9 mouse cellular contexts compared by ENCODE assay signal in the genomic region with DNA sequence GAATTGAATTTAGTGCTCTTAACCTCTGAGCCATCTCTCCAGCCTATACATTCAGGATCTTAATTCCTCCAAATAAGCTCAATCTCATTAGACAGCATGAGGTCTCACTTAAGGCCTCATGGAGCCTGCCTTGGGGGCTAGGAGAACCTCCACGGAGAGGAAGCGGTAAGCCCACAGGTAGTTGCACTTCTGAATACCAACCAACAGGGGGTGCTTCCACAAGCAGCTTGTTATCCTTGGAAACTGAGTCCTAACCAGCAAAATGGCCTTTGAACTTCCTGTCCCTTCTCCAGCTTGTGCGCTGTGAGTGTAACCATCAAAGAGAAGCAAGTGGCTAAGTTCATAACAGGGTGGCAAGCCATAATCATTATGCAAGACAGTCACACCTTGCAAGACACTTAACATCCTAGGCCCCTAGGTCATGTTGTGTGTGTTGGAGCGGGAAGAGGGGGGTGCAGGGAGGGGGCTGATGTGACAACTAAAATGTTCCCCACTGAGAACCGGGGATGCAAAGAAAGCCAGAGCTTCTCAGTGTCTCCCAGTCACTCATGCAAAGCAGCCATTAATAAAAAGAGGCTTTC. TPM values are rescaled to one million over a fixed set of nuclear protein-coding genes. Genes with fewer than 3 reads are reported as not detected.
DNase-seq lines count a peak whose midpoint lies in the region; ATAC-seq and TF ChIP-seq lines count a peak whose summit lies in the region.
"Had no signal": no experiment of that assay in that cellular context is flagged by ENCODE, and none has a peak within 500 bp of the region (broad histone marks: within the 10 kb centered on the region; RNA-seq: fewer than 3 reads in every experiment).

No protein-coding gene starts in this region.

- H3K27me3 ChIP-seq in midbrain, embryonic 16.5 days (ENCODE audit: control insufficient read depth, insufficient read depth, low read depth, low read length): no peaks in the 10 kb centered on the region
- H3K27me3 ChIP-seq: embryonic facial prominence, embryonic 12.5 days had no signal

- 84% methylated on average over 5 of the region's 5 CpGs for WGBS in lung, adult 2 months
- WGBS in midbrain, embryonic 16.5 days: 32% methylated on average over 5 of the region's 5 CpGs

- DNase-seq in embryo, embryonic 10.5 days (ENCODE audit: low spot score): peak; percentile 40
- no peak for DNase-seq in embryo, embryonic 9.5 days (ENCODE audit: extremely low spot score)
- DNase-seq in lung, adult 2 months: no peak
- no peak for DNase-seq in lung, postnatal 4 days
- DNase-seq in ZHBTc4 (ENCODE audit: low read depth, low spot score): peak; percentile 85
- DNase-seq in frontal cortex, postnatal 10 days (ENCODE audit: low spot score in 2 of 2): no peak
- DNase-seq in frontal cortex, postnatal 36 days (ENCODE audit: low spot score in 2 of 2): no peak

- H3K27ac ChIP-seq in midbrain, embryonic 16.5 days (ENCODE audit: low read length): 0 out of 2 replicates have a peak overlapping the region, but pooled peaks have one; percentile 35
- H3K27ac ChIP-seq: embryonic facial prominence, embryonic 12.5 days had no signal

- no peak overlapping the region for H3K4me2 ChIP-seq in midbrain, embryonic 16.5 days (ENCODE audit: low read length)
- H3K4me2 ChIP-seq: embryonic facial prominence, embryonic 12.5 days had no signal

- no peaks in the 10 kb centered on the region for H3K4me1 ChIP-seq in lung, adult 2 months (ENCODE audit: control insufficient read depth, insufficient read depth, low read length)
- H3K4me1 ChIP-seq in midbrain, embryonic 16.5 days (ENCODE audit: control insufficient read depth, insufficient read depth, low read length): peaks cover 6% of the 10 kb centered on the region

- TF ChIP-seq POLR2A in lung, adult 2 months (IDR thresholded peaks at IDR 0.05; ENCODE audit: borderline replicate concordance, extremely low read depth, low read depth, low read length): no peak

- H3K36me3 ChIP-seq in midbrain, embryonic 16.5 days (ENCODE audit: control insufficient read depth, insufficient read depth, low read length): no peaks in the 10 kb centered on the region
- H3K36me3 ChIP-seq: embryonic facial prominence, embryonic 12.5 days had no signal

- H3K4me3 ChIP-seq in lung, adult 2 months (replicated peaks; ENCODE audit: extremely low read depth, low read depth, low read length): no peak overlapping the region
- H3K4me3 ChIP-seq in midbrain, embryonic 16.5 days (ENCODE audit: low read depth, low read length): no peak overlapping the region
- H3K4me3 ChIP-seq: embryonic facial prominence, embryonic 12.5 days had no signal

- no peak overlapping the region for H3K9ac ChIP-seq in midbrain, embryonic 16.5 days (ENCODE audit: low read depth, low read length)
- H3K9ac ChIP-seq: embryonic facial prominence, embryonic 12.5 days had no signal

- no peaks in the 10 kb centered on the region for H3K9me3 ChIP-seq in midbrain, embryonic 16.5 days (replicated peaks; ENCODE audit: control insufficient read depth, low read length, poor library complexity, severe bottlenecking)
- H3K9me3 ChIP-seq: embryonic facial prominence, embryonic 12.5 days had no signal

- no peak for ATAC-seq in midbrain, embryonic 16.5 days

- TF ChIP-seq CTCF in lung, adult 2 months (IDR thresholded peaks at IDR 0.05; ENCODE audit: insufficient read depth, low read length): peak; percentile 16; the same call in 1 of the 2 replicates

RNA-seq across cellular contexts. Expression of a gene that starts 7.4 kb away (rescaled TPM):
- 1.6 and 2.5 TPM in 2 replicates for polyA plus RNA-seq in lung, adult 2 months (2012; rRNA removed)
- 11.8 and 14.1 TPM in 2 replicates for polyA plus RNA-seq in midbrain, embryonic 16.5 days (2015; fragmentation: Nextera tagmentation; extraction: Ambion mirVana)

RNA-seq across cellular contexts. Expression of a gene that starts 41.2 kb away (rescaled TPM):
- 39.4 and 41.0 TPM in 2 replicates for polyA plus RNA-seq in lung, adult 2 months (2012; rRNA removed)
- 2.6 and 3.2 TPM in 2 replicates for polyA plus RNA-seq in midbrain, embryonic 16.5 days (2015; fragmentation: Nextera tagmentation; extraction: Ambion mirVana)

Comparison
In these comparisons a context has a peak if more than half of its experiments do, and no peak if none do; other contexts are left out.
1. DNase-seq: peak in embryo, embryonic 10.5 days (single experiment) and ZHBTc4 (single experiment); none in embryo, embryonic 9.5 days (single experiment), lung, adult 2 months (single experiment), lung, postnatal 4 days (0 of 2), frontal cortex, postnatal 10 days (0 of 2) and frontal cortex, postnatal 36 days (0 of 2).